Mouse (Mus musculus): ENCODE measurements around the gene Wdr93.

The Wdr93 gene

DNA sequence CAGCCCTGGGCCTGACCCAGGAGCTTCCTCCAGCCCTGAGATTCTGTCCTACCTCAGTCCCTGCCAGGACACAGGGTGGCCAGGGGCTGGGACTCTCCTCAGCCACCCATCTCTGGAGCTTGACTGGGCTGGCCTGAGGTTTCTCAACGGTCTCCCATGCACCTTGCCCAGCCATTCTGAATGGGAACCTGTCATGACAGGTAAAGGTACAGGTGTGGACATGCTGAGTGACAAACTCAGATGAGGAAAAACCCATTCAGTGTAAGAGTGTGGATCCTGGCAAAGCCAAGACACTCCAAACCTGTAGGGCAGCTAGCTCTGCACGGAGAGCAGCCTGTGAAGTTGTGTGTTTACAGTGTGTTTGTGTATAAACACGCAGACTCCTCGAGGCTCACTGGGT, 57.4 kb downstream of the Wdr93 start:
- no peak for DNase-seq (ENCODE audit: low read depth in 1 of 2, low spot score in 2 of 2)

DNA sequence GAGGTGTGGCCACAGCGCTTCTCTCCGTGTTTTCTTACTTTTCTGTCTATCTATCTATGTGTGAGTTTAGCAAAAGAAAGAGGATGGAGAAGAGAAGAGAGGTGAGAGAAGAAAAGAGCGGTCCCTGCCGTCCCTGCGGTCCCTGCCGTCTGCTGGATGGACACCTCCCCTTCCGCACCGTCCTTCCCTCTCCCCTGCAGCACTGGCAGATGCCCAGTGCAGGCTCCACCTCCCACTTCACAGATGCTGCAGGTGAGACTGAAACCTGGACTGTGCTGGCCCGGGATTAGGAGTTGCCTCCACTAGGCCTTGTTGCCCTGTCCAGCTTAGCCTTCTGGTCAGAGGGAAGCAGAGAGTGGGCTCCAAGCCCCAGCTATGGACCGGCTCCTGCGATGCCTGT, 58.4 kb downstream of the Wdr93 start:
- DNase-seq (ENCODE audit: low read depth in 1 of 2, low spot score in 2 of 2), result no peak

DNA sequence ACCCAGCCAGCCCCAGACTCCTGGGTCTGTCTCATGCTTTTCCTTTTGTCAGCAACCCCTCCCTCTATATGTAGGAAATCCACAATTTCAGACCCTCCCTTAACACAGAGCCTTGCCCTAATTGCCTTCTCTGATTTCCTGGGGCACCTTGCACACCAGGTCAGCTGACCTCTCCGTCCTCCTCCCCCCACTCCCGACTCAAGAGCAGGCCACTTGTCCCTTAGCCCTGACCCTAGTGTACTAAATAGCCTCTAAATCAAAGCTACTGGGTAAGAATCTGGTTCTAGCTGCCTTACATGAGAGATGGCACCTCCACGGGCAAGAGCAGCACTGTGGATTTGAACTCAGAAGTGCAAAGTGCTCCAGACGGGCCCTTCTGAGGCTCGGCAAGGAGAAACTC, 59.1 kb downstream of the Wdr93 start:
- DNase-seq (ENCODE audit: low read depth in 1 of 2, low spot score in 2 of 2), result no peak

DNA sequence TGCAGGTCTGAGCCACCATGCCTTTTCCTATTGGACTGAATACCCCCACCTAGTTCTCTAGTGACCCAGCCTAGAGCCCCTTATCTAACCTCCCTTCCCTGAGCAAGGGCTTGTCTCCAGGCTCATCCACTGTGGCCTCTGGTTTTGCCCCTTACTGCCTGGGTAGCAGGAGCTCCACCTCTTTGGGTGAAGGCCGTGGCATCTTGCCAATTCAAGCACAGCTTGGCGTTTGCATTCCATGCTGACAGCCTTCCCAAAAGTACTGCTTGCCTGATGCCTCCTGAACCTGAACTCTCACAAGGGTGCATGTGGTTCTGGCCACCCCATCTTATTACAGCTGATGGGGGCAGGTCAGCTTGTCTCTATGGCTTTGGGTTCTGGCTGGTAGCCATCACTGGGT, 60.9 kb downstream of the Wdr93 start:
- DNase-seq (ENCODE audit: low read depth in 1 of 2, low spot score in 2 of 2), result no peak

DNA sequence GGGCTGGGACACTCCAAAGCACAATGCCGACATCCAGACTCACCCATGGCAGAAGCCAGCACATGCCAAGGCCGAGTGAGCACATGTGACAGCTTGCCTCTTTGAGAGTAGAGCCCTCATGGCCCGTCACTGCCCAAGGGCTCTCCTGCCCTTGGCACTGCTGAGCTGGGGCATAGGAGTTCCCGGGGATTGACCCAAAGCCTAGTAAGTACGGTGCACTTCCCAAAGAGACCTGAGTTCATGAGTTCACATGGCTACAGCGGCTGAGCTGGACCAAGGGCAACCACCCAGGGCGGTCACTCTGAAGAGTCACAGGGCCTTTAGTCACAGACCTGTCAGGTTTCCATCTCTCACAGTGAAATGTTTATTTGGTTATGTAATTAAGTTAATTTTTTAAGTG, 65.6 kb downstream of the Wdr93 start:
- no peak for DNase-seq (ENCODE audit: low read depth in 1 of 2, low spot score in 2 of 2)

DNA sequence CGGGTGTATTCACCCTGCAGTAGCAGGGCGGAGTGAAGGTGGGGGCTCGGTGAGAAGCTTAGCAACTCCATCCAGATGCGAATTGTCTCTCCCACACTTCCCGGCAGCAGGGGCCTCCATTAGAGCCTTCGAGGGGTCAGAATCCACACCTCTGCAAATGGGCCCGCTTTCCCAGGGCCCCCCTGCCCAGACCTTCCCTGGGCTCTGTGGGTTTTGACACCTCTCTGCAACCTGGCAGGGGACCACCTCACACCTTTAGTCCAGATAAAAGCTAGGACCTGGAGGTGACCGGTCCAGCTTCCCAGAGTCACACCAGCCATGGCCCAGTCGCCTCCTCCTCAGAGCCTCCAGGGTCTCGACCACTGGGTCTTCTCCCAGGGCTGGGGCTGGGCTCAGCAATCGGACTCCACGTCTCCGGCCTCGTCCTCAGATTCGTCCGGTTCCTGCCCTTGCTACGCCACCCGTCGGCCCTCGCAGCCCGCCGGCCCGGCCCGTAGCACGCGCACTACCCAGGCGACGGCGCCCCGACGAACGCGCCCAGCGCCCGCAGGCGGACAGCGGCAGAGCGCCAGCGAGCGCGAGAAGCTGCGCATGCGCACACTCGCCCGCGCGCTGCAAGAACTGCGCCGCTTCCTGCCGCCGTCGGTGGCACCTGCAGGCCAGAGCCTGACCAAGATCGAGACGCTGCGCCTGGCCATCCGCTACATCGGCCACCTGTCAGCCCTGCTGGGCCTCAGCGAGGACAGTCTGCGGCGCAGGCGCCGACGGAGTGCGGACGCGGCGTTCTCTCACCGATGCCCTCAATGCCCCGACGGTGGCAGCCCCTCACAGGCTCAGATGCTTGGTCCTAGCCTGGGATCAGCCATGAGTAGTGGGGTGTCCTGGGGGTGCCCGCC, 67.9 kb downstream of the Wdr93 start, which contains the start of gene Mesp2:
Gene Mesp2, plus strand, starts transcription at position 117 of the 896 bp plus-strand sequence.
- peak in 1 of 2 experiments; percentile 32 for DNase-seq (ENCODE audit: low read depth in 1 of 2, low spot score in 2 of 2)

DNA sequence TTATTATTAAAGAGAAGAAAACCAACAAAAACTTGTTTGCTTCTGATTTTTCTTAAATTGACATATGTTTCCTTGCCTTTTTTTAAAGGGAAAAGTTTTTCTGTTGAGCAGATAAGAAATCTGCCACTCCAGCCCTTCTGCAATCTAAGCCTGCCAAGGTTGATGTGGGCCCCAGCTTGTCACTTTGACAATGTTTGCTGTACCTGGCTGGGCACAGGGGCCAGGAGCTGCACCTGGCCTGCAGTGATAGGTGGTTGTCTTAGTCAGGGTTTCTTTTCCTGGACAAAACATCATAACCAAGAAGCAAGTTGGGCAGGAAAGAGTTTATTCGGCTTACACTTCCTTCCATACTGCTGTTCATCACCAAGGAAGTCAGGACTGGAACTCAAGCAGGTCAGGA, 70.4 kb downstream of the Wdr93 start:
- no peak for DNase-seq (ENCODE audit: low read depth in 1 of 2, low spot score in 2 of 2)

DNA sequence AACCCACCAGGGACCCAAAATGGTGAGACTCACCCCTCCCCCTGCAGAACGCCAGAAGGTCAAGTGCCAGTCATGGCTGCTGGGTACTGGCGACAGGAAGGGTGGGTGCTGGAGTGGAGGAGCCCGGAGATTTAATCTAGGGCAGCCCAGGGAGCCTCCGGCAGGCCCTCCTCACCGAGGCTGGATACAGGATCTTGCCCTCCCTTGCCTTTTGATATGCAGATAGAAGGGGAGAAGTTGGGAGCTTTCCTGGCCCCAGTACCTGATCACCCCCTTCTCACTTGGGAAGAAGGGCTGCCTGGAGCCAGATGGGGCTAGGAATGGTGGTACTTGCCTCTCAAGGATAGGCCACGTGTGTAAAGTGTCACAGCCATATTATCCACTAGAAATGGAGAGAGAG, 75.4 kb downstream of the Wdr93 start:
- no peak for DNase-seq (ENCODE audit: low read depth in 1 of 2, low spot score in 2 of 2)

DNA sequence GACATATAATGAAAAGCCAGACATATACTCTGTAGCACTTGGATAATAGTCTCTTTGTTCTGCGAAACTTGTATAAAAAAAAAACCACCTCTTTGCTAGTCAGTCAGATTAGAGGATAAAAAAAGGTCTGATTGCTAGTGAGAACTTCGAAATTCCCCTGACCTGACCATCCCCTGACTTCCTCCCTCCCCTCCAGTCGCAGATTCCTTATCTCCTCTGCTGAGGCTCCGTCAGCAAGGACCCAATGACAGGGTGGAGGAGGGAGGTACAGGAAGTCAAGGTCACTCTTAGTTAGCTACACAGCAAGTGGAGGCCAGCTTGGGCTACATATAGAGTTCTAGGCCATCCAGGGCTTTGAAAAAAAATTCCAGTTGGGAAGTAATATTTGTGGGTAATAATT, 76.6 kb downstream of the Wdr93 start:
- DNase-seq (ENCODE audit: low read depth in 1 of 2, low spot score in 2 of 2), result no peak

DNA sequence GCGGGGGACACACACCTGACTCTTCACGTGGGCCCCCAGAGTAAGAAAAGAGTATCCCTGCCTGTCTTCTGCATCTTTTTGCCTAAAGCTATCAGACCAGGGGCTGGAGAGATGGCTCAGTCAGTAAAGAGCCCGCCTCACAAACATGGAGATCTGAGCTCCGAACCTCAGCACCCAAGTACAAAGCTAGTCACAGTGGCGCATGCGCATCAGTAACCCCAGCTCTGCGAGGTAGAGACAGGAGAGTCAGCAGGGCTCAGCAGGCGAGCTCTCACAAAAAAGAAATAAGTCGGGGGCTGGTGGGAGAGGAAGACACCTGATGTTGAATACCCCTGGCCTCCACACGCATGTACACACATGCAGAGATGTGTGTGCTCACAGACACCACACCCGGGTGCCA, 77.0 kb downstream of the Wdr93 start:
- DNase-seq (ENCODE audit: low read depth in 1 of 2, low spot score in 2 of 2), result no peak

DNA sequence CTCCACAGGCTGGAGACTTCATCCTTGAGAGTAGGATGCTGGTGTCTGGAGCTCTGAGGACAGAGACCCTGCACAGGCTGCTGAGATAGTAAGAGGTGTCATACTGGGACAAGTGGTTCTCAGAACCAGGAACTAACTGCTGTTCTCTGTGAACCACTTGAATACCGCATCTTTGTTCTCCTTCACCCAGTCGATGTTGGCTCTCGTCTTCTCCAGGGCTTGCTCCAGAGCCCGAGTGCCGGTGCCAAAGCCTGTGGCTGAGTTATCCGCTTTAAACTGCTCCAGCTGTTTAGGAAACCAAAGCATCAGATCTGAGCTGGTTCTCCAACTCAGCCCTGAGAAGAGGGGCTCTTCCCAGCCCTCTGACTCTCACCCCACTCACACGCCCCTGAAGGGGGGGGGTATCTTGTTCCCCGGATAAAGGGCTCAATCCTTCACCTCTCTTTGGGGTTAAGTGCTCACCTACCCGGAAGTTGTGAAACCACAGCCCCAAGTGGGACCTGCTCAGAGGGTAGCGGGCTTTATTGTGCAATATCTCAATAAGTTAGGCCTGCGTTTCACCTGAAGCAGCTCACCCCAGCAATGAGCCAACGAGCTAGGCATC, 79.2 kb downstream of the Wdr93 start:
- no peak for DNase-seq (ENCODE audit: low read depth in 1 of 2, low spot score in 2 of 2)

DNA sequence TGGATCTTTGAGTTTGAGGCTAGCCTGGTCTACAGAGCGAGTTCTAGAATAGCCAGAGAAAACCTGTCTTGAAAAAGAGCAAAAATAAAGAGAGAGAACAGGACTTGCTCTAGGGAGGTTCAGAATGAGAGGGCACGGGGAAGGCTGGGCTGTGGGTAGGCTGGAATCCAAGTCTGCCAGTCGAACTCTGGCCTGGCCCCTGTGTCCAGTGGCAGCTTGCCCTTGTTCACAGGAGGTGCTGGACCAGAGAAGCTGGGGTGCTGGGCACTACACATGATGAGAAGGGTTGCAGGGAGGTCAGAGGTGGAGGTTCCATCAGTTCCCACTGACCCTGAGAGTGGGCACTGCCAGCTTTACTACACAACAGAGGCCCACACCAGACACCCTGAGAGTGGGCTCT, 85.4 kb downstream of the Wdr93 start:
- no peak for DNase-seq (ENCODE audit: low read depth in 1 of 2, low spot score in 2 of 2)

DNA sequence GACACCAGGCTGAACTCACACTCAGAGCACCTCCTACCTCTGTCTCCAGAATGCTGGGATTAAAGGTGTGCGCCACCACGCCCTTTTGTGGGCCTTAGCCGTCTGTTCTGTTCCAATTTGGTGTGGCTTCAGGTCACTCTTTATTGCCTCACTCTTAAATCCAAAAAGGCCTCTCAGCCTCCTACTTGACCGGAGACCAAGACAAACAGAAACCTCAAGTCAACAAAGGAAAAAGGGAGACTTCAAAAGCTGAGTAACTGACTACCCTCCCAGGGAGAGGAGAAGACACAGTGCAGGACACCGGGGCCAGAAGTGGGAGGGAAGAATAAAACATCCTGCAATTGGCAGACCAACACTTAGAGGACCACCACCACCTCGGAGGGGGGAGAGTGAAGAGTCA, 88.2 kb downstream of the Wdr93 start:
- DNase-seq (ENCODE audit: low read depth in 1 of 2, low spot score in 2 of 2), result no peak

DNA sequence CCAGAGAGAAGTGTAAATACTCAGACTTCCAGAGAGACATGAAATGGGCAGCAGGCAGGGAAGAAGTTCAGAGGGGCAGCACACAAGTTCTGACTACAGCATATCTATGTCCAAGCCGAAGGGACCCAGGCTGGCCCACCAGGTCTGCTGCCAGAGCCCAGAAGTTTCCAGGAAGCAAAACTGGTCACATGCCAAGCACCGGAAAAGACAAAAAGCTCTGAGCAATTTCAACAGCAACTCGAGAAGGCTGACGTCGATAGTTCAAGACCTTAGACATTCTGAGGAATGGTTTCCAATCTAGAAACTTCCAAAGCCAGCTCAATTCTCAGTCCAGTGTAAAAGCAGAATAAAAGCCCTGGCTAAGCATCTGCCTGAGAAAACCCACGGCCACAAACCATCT, 88.6 kb downstream of the Wdr93 start:
- no peak for DNase-seq (ENCODE audit: low read depth in 1 of 2, low spot score in 2 of 2)

DNA sequence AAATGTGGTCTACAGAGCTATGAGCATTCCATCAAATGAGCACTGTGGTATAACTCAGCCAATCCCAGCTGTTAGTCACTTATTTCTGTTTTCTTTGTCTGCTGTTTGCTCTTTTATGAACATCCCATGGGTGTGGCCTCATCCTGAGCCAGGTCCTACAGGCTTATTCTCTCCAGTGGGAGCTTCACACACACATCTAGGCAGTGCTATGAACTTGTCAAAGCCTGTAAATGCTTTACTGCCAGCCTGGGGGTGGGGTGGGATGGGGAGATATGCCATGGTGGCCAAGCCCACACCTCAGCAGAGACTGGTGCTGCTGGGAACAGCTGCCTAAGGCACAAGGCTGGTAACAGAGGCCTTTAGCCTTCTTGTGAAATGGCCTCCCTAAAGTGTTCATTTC, 90.0 kb downstream of the Wdr93 start:
- DNase-seq (ENCODE audit: low read depth in 1 of 2, low spot score in 2 of 2), result no peak

DNA sequence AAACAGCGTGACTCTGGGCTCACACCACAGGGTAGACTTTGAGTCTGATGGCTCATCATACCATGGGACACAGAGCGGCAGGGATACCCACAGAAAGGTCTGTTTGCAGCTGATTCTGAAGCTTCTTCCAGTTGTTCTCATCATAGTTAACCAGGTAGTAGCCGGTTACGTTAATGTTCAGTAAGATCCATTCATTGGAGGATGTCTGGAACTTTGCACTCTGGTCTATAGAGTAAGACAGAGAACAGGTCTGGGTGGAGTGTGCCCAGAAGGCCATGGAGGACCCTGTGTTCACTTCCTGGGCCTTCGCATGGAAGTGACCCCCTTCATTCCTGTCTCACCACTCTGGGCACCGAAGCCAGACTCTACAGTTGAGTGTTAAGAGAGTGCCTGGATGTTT, 92.2 kb downstream of the Wdr93 start:
- no peak for DNase-seq (ENCODE audit: low read depth in 1 of 2, low spot score in 2 of 2)

All from monocyte, adult 2 months (primary cell).